Mouse (Mus musculus) cerebellum, adult 9-11 months (tissue): Measurements from ENCODE around the gene Hnrnpd.
A peak's percentile ranks its signal among the peaks of the same experiment; 100 is the strongest.

ENCODE experiments used
- DNase-seq: peaks from one replicate; pipeline ENCODE4 v3.0.0; 2022

The Hnrnpd gene

DNA sequence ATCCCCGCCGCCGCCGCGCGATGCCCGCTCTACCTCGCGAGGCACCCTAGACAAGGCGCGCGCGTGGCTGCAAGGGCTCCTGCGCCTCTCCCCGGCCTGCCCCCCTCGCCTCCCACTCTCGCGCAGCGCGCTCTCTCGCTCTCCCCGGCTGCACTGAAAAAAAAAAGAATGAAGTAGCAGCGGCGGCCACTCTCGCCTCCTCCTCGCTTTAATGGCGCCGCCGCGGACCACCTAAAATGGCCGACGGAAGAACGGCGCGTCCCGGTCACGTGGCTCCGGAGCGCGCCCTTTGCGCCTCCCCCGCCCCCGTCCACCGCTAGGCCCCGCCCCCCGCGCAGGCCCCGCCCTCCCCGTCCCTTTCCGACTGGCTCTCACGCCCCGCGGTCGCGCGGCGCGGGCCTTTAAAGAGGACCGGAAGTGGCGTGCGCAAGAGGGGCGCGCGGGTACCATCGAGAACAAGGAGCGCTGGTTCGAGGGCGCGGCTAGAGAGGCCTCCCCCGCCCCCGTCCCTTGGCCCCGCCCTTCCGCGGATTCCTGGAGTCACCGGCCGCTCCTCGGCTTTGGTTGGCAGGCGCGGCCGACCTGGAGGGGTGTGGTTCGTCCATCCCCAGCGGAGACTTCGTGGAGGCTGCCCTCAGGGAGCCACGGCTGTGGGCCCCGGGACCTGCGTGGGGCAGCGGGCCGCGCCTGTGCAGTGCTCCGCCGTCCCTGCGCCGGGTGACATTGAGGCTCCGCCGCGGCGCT, at the start of gene Hnrnpd, which contains the start of gene 4930524J08Rik:
Gene Hnrnpd (minus strand): TSS at position 240 of the 744 bp plus-strand sequence.
Gene 4930524J08Rik (plus strand): TSS at position 363 of the 744 bp plus-strand sequence.
- DNase-seq, result peak; percentile 96

DNA sequence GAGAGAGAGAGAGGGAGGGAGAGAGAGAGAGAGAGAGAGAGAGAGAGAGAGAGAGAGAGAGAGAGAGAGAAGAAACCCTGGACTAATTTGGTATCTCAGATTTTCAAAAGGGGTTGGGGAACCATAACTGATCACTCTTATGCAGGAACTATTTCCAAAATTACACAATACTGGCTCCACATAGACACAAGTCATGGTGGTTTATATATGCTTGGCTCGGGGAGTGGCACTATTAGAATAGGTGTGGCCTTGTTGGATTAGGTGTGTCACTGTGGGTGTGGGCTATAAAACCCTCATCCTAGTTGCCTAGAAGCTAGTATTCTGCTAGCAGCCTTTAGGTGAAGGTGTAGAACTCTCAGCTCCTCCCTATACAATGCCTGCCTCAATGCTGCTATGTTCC, 46.1 kb upstream of the Hnrnpd start:
- DNase-seq, result no peak

DNA sequence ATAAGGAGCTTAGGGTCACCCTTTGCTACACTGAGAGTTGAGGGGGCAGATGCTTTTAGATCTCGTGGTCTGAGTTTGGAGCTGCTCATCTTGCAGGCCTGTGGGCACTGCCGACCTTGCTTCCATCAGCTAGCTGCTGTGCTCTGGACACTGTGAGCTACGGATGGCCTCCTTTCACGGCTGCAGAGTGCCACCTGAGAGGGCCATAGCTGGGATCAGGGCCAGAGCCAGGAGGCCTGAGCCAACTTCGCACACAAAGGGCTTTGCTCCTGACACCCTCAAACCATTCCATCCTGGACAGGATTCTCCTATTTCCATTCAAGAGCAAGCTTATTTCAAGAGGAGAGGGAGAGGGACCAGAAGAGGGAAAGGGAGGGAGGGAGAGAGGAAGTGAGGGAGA, 45.7 kb upstream of the Hnrnpd start:
- DNase-seq, result peak; percentile 54

DNA sequence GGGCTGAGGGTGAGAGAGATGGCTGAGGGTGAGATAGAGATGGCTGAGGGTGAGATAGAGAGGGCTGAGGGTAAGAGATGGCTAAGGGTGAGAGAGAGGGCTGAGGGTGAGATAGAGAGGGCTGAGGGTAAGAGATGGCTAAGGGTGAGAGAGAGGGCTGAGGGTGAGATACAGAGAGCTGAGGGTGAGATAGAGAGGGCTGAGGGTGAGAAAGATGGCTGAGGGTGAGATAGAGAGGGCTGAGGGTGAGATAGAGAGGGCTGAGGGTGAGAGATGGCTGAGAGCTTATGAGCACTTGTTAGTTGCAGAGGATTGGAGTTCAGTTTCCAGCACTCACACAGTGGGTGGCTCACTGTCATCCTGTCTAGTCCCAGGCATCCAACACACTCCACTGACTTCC, 41.4 kb upstream of the Hnrnpd start:
- no peak for DNase-seq

- no peak for DNase-seq
These were observed 33.9 kb upstream of the Hnrnpd start for GRCm38 (mm10) chr5:100012599-100012998.

DNA sequence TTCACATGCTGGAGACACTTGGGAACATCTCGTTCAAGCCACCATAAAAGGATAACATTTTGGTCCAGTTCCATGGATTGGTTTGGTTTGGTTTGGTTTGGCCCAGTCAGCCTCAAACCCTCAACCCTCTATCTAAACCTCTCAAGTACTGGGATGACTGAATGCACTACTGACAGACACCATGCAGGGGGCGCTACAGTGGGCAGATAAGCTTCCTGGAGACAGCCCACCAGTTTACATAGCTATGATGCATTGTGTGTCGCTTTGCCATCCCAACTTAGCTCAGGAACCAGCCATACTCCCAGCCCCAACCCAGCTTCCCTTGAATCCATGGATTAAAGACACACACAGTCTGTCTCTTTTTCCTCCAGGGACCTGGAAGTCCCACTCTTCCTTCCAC, 29.7 kb upstream of the Hnrnpd start:
- no peak for DNase-seq

DNA sequence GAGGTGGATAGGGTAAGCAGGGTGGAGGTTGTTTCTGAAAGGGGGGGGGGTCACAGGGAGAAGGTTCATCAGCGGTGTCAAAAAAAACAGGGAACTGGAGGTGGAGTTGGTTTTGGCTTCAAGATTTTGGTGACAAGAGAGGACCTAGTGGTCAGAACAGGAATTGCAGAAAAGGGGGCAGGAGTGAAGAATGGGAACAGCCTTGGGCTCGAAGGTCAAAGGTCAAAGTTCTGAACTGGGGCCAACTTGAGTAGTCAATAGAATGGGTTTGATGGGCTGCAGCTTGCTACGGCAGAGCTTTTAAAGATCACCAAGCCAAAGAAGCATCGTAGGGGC, 28.3 kb upstream of the Hnrnpd start:
- DNase-seq, result no peak

- DNase-seq, result no peak
These were observed 27.7 kb upstream of the Hnrnpd start for GRCm38 (mm10) chr5:100006324-100007039.

GRCm38 (mm10) chr5:100005896-100006295, 27.2 kb upstream of the Hnrnpd start:
- no peak for DNase-seq

DNA sequence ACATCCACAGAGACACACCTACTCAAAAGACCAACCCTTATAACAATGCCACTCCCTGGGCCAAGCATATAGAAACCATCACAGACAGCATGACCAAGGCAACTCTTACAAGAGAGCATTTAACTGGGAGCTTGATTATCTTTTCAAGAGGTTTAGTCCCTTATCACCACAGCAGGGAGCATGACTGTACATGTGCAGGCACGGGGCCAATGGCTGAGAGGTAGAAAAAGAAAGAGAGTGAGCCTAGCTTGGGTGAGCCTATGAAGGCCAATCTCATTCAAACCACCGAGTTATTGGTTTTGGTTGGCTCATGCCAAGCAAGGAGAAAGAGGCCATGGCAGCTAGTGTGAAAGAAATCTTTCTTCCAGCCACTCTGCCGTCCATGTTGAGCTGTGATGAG, 26.7 kb upstream of the Hnrnpd start:
- no peak for DNase-seq

GRCm38 (mm10) chr5:100003895-100004294, 25.2 kb upstream of the Hnrnpd start:
- DNase-seq, result no peak

- no peak for DNase-seq
These were observed 21.8 kb upstream of the Hnrnpd start for GRCm38 (mm10) chr5:100000500-100000899.

GRCm38 (mm10) chr5:100000048-100000447, 21.3 kb upstream of the Hnrnpd start:
- no peak for DNase-seq

DNA sequence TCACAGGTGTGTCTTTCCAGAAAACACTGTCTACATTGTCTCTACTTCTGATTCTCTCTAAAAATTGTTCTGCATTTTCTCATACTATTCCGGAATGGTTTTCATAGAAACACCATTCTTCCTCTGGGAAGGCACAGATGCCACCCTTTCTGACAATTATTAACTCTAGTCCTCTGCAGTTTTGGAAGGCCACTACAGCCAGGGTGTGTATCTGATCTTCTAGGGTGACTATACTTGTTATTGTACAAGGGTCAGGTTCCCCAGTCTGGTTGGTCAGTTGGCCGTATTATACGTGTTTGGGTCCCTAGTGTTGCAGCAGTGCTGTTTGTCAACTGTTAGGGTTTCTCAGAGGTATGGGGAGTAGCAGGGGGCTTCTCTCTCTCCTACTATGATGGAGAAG, 15.9 kb upstream of the Hnrnpd start:
- DNase-seq, result no peak

DNA sequence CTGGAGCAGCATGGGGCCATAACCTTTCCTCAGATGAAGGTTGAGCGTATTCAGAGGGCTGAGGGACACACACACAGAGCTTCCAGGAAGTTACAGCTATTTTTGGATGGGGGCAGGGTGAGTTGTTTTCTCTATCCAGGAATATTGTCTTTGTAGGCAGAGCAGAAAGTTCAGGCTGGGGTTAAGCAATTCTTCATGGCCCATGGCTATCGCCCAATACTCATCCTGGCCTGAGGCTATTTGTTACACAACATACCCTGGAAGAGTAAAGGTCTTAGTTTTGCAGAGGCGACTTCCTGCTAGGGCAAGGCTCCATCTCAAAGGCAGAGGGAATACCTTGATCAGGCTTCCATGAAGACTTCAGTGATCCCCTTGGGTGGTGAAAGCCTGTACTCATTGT, 15.4 kb upstream of the Hnrnpd start:
- no peak for DNase-seq

DNA sequence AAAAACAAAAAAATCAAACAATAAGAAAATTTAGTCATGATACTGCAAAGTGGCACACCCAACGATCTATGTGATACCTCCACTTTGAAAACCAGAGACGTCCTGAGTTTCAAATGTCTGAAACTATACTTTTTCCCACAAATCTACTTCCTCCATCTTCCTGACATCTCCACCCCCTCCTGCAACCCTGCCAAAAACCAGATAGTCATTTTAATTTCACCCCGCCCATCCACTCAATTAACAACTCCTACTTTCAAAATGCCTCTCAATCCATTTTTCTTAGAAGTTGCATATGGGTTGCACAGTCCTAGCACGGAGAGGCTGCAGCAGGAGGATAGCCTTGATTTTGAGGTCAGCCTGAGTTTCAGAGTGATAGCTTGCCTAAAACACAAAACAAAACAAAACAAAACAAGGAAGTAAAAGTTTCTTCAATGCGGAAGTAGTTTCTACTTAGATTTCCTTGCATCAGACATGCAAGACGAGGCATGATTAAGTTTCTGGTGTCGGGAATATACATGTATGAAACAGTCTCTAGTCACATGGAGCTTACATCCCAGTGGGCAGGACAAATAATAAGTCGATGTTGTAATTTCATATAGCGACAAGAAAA, 4.8 kb upstream of the Hnrnpd start:
- DNase-seq, result no peak

- DNase-seq, result peak; percentile 84
These were observed 1.0 kb downstream of the Hnrnpd start for GRCm38 (mm10) chr5:99977516-99978301.

DNA sequence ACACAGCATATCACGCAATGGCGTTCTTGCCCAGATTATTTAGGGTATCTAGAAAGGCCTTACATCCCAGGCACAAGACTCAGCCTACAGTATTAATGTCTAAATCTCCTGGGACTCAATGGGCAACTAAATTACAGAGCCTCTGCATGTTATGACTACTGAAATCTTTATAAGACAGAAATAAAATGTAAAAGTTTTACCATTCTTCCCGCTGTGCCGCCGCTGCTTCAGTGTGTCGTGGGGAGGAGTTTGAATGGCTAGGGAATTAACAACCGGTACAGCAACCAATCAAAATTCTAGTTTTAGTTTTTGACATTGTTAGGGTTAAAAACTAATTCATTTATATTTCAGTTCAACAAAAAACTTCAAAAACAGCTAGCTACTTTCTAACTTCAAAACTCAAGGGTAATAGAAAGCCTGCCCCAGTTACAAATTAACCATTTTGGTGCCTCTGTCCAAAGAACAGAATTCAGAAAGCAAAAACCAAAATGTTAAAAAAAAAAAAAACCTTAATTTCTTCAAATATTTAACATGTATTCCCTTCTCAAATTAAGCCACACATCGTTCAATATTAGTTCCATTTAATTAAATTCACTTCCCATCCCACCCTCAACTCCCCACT, 2.3 kb downstream of the Hnrnpd start:
- DNase-seq, result no peak

DNA sequence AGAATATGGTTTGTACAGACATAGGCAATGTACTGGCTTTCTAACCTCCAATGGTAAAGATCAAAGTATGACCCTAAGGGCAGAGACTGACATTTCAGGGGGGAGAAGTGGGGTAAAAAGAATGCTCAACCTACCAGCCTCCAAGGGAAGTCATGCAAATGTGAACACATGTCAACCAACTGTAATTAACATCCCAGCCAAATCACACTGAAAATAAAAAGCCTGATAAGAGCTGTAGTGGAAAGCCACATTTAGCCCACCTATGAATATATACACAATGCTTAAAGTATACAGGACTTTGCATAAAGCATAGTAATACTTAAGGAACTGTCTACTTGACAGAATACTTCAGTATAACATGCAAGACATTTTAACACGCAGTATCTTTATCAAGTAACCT, 3.0 kb downstream of the Hnrnpd start:
- DNase-seq, result no peak

- peak; percentile 30 for DNase-seq
These were observed 3.7 kb downstream of the Hnrnpd start for GRCm38 (mm10) chr5:99975061-99975460.

DNA sequence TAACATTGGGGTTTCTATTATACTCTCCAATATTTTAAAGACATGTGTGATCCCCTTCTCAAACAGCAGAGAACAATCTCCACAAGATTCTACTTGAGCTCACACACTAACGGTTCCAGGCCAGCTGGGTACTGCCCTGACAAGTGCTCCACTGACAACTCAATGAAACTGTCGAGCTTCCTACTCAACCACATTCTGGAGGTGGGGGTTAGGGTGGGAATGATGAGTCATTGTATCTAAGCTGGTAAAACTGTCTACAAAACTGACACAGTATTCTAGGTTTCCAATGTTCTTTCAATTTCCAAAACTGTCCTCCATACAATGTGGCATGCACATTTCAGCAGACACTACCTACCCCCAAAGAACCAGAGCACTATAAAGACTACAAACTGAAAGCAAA, 4.8 kb downstream of the Hnrnpd start:
- no peak for DNase-seq

DNA sequence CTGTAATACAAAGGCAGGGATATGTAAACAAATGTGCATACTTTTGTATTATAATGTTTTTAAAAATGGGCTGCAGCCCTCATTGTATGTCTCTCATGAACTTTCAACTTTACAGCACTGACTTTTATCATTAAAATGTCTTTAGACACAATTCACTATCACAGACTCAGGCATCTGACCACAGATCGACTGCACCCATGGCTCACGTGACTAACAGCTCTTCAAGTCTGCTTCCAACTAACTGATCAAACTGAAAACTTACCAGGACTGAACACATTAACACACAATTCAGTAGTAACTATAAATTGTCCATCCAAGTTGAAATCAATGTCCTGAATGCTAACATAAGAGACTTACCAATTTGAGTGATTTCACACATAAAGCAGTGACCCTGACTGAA, 18.8 kb downstream of the Hnrnpd start:
- no peak for DNase-seq
